Mouse (Mus musculus) stomach, postnatal 0 days (tissue): ENCODE measurements at regions not wholly inside any gene's neighbourhood (a gene's known extent, or its start where the extent isn't known, plus 50 kb on each side); places are given as distances from the start of the nearest gene placed in this dataset.

Experiments
- ATAC-seq: fragments of 200-750 bp; cut with Nextera tagmentation; 2 replicates; pipeline ENCODE4 v1.8.0; 2017; ENCODE audit not compliant: low FRiP score, low TSS enrichment
- DNase-seq: peaks from one replicate; pipeline ENCODE4 v3.0.0-alpha.2; 2016; ENCODE audit warnings: low spot score
- H3K27ac ChIP-seq: fragments of 300-500 bp; sonication (generic); replicated peaks from 2 replicates; pipeline ENCODE4 v1.5.1; 2014; ENCODE audit warnings: mild to moderate bottlenecking, control low read depth
- H3K27me3 ChIP-seq: fragments of 300-500 bp; sonication (generic); 2 replicates; pipeline ENCODE4 v1.6.1; 2014; ENCODE audit warnings: low read length; ENCODE audit not compliant: control insufficient read depth, insufficient read depth
- H3K36me3 ChIP-seq: fragments of 300-500 bp; sonication (generic); 2 replicates; pipeline ENCODE4 v1.6.1; 2014; ENCODE audit warnings: low read length, mixed read lengths; ENCODE audit not compliant: control insufficient read depth, insufficient read depth
- H3K4me1 ChIP-seq: fragments of 300-500 bp; sonication (generic); replicated peaks from 2 replicates; pipeline ENCODE4 v1.6.1; 2014; ENCODE audit warnings: antibody characterized with exemption; ENCODE audit not compliant: control insufficient read depth, insufficient read depth
- H3K4me2 ChIP-seq: fragments of 300-500 bp; sonication (generic); replicated peaks from 2 replicates; pipeline ENCODE4 v1.6.1; 2014; ENCODE audit warnings: low read depth, mild to moderate bottlenecking, control low read depth, moderate library complexity
- H3K4me3 ChIP-seq: fragments of 300-500 bp; sonication (generic); 2 replicates; pipeline ENCODE4 v1.5.1; 2014; ENCODE audit warnings: low read depth, low read length, control low read depth
- H3K9ac ChIP-seq: fragments of 300-500 bp; sonication (generic); 2 replicates; pipeline ENCODE4 v1.6.1; 2014; ENCODE audit warnings: mild to moderate bottlenecking, low read length, control low read depth, mixed read lengths
- H3K9me3 ChIP-seq: fragments of 300-500 bp; sonication (generic); 2 replicates; pipeline ENCODE4 v1.6.1; 2016; ENCODE audit warnings: low read length; ENCODE audit not compliant: control insufficient read depth
- CTCF ChIP-seq: IDR thresholded peaks from 2 replicates; pipeline ENCODE4 v1.5.1; 2016; ENCODE audit warnings: antibody characterized with exemption, low read depth, mild to moderate bottlenecking, moderate library complexity
- EP300 ChIP-seq: optimal IDR thresholded peaks from 2 replicates; pipeline ENCODE3; 2016; ENCODE audit warnings: antibody characterized with exemption
- WGBS: fragments of 180-500 bp; shearing (Covaris S2); extraction: QIAGEN DNeasy Blood & Tissue Kit; methylation state at CpG from one replicate; pipeline ENCODE4 v1.1.7; 2014; 5-methylcytosine and 5-hydroxymethylcytosine counted together

GRCm38 (mm10) chr10:37316701-37317100, 178.0 kb upstream of the Marcks start:
- no peaks in the 10 kb centered on the region for H3K4me1 ChIP-seq
- H3K9me3 ChIP-seq = no peaks in the 10 kb centered on the region
- TF ChIP-seq EP300 = no peak
- TF ChIP-seq CTCF = no peak
- H3K36me3 ChIP-seq = no peaks in the 10 kb centered on the region
- no peak overlapping the region for H3K9ac ChIP-seq
- H3K27ac ChIP-seq = no peak overlapping the region
- no peak overlapping the region for H3K4me2 ChIP-seq
- H3K27me3 ChIP-seq = no peaks in the 10 kb centered on the region
- ATAC-seq = no peak
- no peak for DNase-seq
- WGBS = 85% methylated on average over 3 of the region's 3 CpGs
- no peak overlapping the region for H3K4me3 ChIP-seq

GRCm38 (mm10) chr10:37315804-37316203, 177.1 kb upstream of the Marcks start:
- ATAC-seq (no peak), DNase-seq (no peak)
- Histone ChIP-seq H3K4me2 (no peak overlapping the region), H3K27me3 (no peaks in the 10 kb centered on the region), H3K4me1 (no peaks in the 10 kb centered on the region), H3K9me3 (no peaks in the 10 kb centered on the region), H3K36me3 (no peaks in the 10 kb centered on the region), H3K9ac (no peak overlapping the region), H3K27ac (no peak overlapping the region), H3K4me3 (no peak overlapping the region)
- TF ChIP-seq CTCF (no peak), EP300 (no peak)
- 100% methylated on average over 1 of the region's 1 CpGs for WGBS

GRCm38 (mm10) chr10:37314746-37315430, 176.2 kb upstream of the Marcks start:
- H3K36me3 ChIP-seq = no peaks in the 10 kb centered on the region
- no peak overlapping the region for H3K4me2 ChIP-seq
- H3K9ac ChIP-seq = no peak overlapping the region
- no peaks in the 10 kb centered on the region for H3K9me3 ChIP-seq
- H3K27ac ChIP-seq = no peak overlapping the region
- no peaks in the 10 kb centered on the region for H3K4me1 ChIP-seq
- WGBS = 73% methylated on average over 5 of the region's 5 CpGs
- DNase-seq = no peak
- no peak overlapping the region for H3K4me3 ChIP-seq
- no peaks in the 10 kb centered on the region for H3K27me3 ChIP-seq
- TF ChIP-seq EP300 (no peak), CTCF (no peak)
- ATAC-seq = no peak

GRCm38 (mm10) chr10:37313461-37313860, 174.7 kb upstream of the Marcks start:
- TF ChIP-seq EP300 = no peak
- no peak for TF ChIP-seq CTCF
- no peaks in the 10 kb centered on the region for H3K27me3 ChIP-seq
- no peak overlapping the region for H3K4me2 ChIP-seq

GRCm38 (mm10) chr10:37310266-37310945, 171.7 kb upstream of the Marcks start:
- Histone ChIP-seq H3K9me3 (no peaks in the 10 kb centered on the region), H3K4me3 (no peak overlapping the region), H3K4me2 (no peak overlapping the region), H3K27ac (no peak overlapping the region), H3K9ac (no peak overlapping the region), H3K4me1 (no peaks in the 10 kb centered on the region), H3K27me3 (no peaks in the 10 kb centered on the region), H3K36me3 (no peaks in the 10 kb centered on the region)
- no peak for ATAC-seq
- WGBS = 95% methylated on average over 2 of the region's 2 CpGs
- TF ChIP-seq EP300 (no peak), CTCF (no peak)
- no peak for DNase-seq

More at GRCm38 (mm10) chr10:37313461-37313860, 174.7 kb upstream of the Marcks start:
- H3K4me1 ChIP-seq = no peaks in the 10 kb centered on the region
- H3K4me3 ChIP-seq = no peak overlapping the region
- H3K27ac ChIP-seq = no peak overlapping the region
- no peaks in the 10 kb centered on the region for H3K9me3 ChIP-seq
- H3K36me3 ChIP-seq = no peaks in the 10 kb centered on the region
- ATAC-seq = no peak
- no peak overlapping the region for H3K9ac ChIP-seq
- no peak for DNase-seq

- no peak for TF ChIP-seq CTCF
- TF ChIP-seq EP300 = no peak
- ATAC-seq (no peak), DNase-seq (no peak)
- Histone ChIP-seq H3K36me3 (no peaks in the 10 kb centered on the region), H3K4me2 (no peak overlapping the region), H3K27me3 (no peaks in the 10 kb centered on the region), H3K27ac (no peak overlapping the region), H3K4me1 (no peaks in the 10 kb centered on the region), H3K9me3 (no peaks in the 10 kb centered on the region), H3K9ac (no peak overlapping the region), H3K4me3 (no peak overlapping the region)
- 30% methylated on average over 2 of the region's 2 CpGs for WGBS
These were observed 165.9 kb upstream of the Marcks start for GRCm38 (mm10) chr10:37304656-37305055.
